Mouse (Mus musculus): ENCODE measurements around the gene Gcsh. TPM values are rescaled to one million over a fixed set of nuclear protein-coding genes. Genes with fewer than 3 reads are reported as not detected.

The Gcsh gene
- total and polyA plus RNA-seq, 3 experiments: 34.8 to 55.1 (median 51.2) TPM

- WGBS: 87% methylated on average over 6 of the region's 6 CpGs
- Histone ChIP-seq H3K4me3 (no peak overlapping the region), H3K27ac (no peak overlapping the region), H3K4me1 (ENCODE audit: control insufficient read depth, insufficient read depth, low read length) (no peaks in the 10 kb centered on the region), H3K27me3 (ENCODE audit: control insufficient read depth, insufficient read depth, low read length) (no peaks in the 10 kb centered on the region), H3K36me3 (ENCODE audit: control insufficient read depth, insufficient read depth, low read length) (no peaks in the 10 kb centered on the region), H3K9ac (ENCODE audit: low read depth, low read length) (no peak overlapping the region), H3K79me2 (replicated peaks; ENCODE audit: control insufficient read depth, insufficient read depth, low read length) (no peaks in the 10 kb centered on the region)
- TF ChIP-seq POLR2A (IDR thresholded peaks at IDR 0.05; ENCODE audit: insufficient read depth, low read depth, low read length): no peak
- TF ChIP-seq CTCF (IDR thresholded peaks at IDR 0.05): no peak
- TF ChIP-seq EP300 (IDR thresholded peaks at IDR 0.05; ENCODE audit: insufficient read depth, low read depth, low read length): no peak
- intact Hi-C loops (cut with DNase I): no loop called here
- no peak for DNase-seq
Observed at GRCm38 (mm10) chr8:116969531-116969930, 23.8 kb downstream of the Gcsh start.

GRCm38 (mm10) chr8:116954415-116954814 is 38.9 kb downstream of the Gcsh start:
- DNase-seq: no peak
- Histone ChIP-seq H3K9ac (ENCODE audit: low read depth, low read length) (no peak overlapping the region), H3K36me3 (ENCODE audit: control insufficient read depth, insufficient read depth, low read length) (no peaks in the 10 kb centered on the region), H3K4me1 (ENCODE audit: control insufficient read depth, insufficient read depth, low read length) (no peaks in the 10 kb centered on the region), H3K27me3 (ENCODE audit: control insufficient read depth, insufficient read depth, low read length) (no peaks in the 10 kb centered on the region), H3K27ac (no peak overlapping the region), H3K4me3 (no peak overlapping the region), H3K79me2 (replicated peaks; ENCODE audit: control insufficient read depth, insufficient read depth, low read length) (no peaks in the 10 kb centered on the region)
- intact Hi-C loops (cut with DNase I): no loop called here
- WGBS: 91% methylated on average over 9 of the region's 9 CpGs
- TF ChIP-seq CTCF (IDR thresholded peaks at IDR 0.05) (no peak), POLR2A (IDR thresholded peaks at IDR 0.05; ENCODE audit: insufficient read depth, low read depth, low read length) (no peak), EP300 (IDR thresholded peaks at IDR 0.05; ENCODE audit: insufficient read depth, low read depth, low read length) (no peak)

GRCm38 (mm10) chr8:116952428-116952827 is 40.9 kb downstream of the Gcsh start:
- H3K36me3 ChIP-seq (ENCODE audit: control insufficient read depth, insufficient read depth, low read length): no peaks in the 10 kb centered on the region
- intact Hi-C loops (cut with DNase I): no loop called here
- H3K9ac ChIP-seq (ENCODE audit: low read depth, low read length): no peak overlapping the region
- DNase-seq: no peak
- TF ChIP-seq CTCF (IDR thresholded peaks at IDR 0.05) (no peak), EP300 (IDR thresholded peaks at IDR 0.05; ENCODE audit: insufficient read depth, low read depth, low read length) (no peak), POLR2A (IDR thresholded peaks at IDR 0.05; ENCODE audit: insufficient read depth, low read depth, low read length) (no peak)
- H3K4me1 ChIP-seq (ENCODE audit: control insufficient read depth, insufficient read depth, low read length): peaks cover under 1% of the 10 kb centered on the region; the same call in 1 of the 2 replicates
- H3K27ac ChIP-seq: no peak overlapping the region
- H3K79me2 ChIP-seq (replicated peaks; ENCODE audit: control insufficient read depth, insufficient read depth, low read length): peaks cover 2% of the 10 kb centered on the region; the same call in 1 of the 2 replicates
- 92% methylated on average over 8 of the region's 8 CpGs for WGBS
- H3K27me3 ChIP-seq (ENCODE audit: control insufficient read depth, insufficient read depth, low read length): no peaks in the 10 kb centered on the region
- H3K4me3 ChIP-seq: no peak overlapping the region

- intact Hi-C loops (cut with DNase I): no loop called here
- H3K36me3 ChIP-seq (ENCODE audit: control insufficient read depth, insufficient read depth, low read length): no peaks in the 10 kb centered on the region
- peaks cover 1% of the 10 kb centered on the region; the same call in 1 of the 2 replicates for H3K4me1 ChIP-seq (ENCODE audit: control insufficient read depth, insufficient read depth, low read length)
- H3K9ac ChIP-seq (ENCODE audit: low read depth, low read length): no peak overlapping the region
- H3K4me3 ChIP-seq: no peak overlapping the region
- WGBS: 52% methylated on average over 2 of the region's 2 CpGs
- peaks cover 2% of the 10 kb centered on the region; the same call in 1 of the 2 replicates for H3K79me2 ChIP-seq (replicated peaks; ENCODE audit: control insufficient read depth, insufficient read depth, low read length)
- no peak overlapping the region for H3K27ac ChIP-seq
- TF ChIP-seq POLR2A (IDR thresholded peaks at IDR 0.05; ENCODE audit: insufficient read depth, low read depth, low read length): no peak
- TF ChIP-seq CTCF (IDR thresholded peaks at IDR 0.05): no peak
- TF ChIP-seq EP300 (IDR thresholded peaks at IDR 0.05; ENCODE audit: insufficient read depth, low read depth, low read length): no peak
- H3K27me3 ChIP-seq (ENCODE audit: control insufficient read depth, insufficient read depth, low read length): no peaks in the 10 kb centered on the region
- no peak for DNase-seq
Observed at GRCm38 (mm10) chr8:116951778-116952177, 41.6 kb downstream of the Gcsh start.

GRCm38 (mm10) chr8:116951369-116951768 is 42.0 kb downstream of the Gcsh start:
- no peak for DNase-seq
- H3K27ac ChIP-seq: no peak overlapping the region
- no peaks in the 10 kb centered on the region for H3K27me3 ChIP-seq (ENCODE audit: control insufficient read depth, insufficient read depth, low read length)
- H3K9ac ChIP-seq (ENCODE audit: low read depth, low read length): no peak overlapping the region
- intact Hi-C loops (cut with DNase I): no loop called here
- peaks cover 2% of the 10 kb centered on the region; the same call in 1 of the 2 replicates for H3K79me2 ChIP-seq (replicated peaks; ENCODE audit: control insufficient read depth, insufficient read depth, low read length)
- H3K4me1 ChIP-seq (ENCODE audit: control insufficient read depth, insufficient read depth, low read length): peaks cover 1% of the 10 kb centered on the region; the same call in 1 of the 2 replicates
- no peaks in the 10 kb centered on the region for H3K36me3 ChIP-seq (ENCODE audit: control insufficient read depth, insufficient read depth, low read length)
- no peak for TF ChIP-seq CTCF (IDR thresholded peaks at IDR 0.05)
- TF ChIP-seq EP300 (IDR thresholded peaks at IDR 0.05; ENCODE audit: insufficient read depth, low read depth, low read length): no peak
- TF ChIP-seq POLR2A (IDR thresholded peaks at IDR 0.05; ENCODE audit: insufficient read depth, low read depth, low read length): no peak
- no peak overlapping the region for H3K4me3 ChIP-seq
- 30% methylated on average over 5 of the region's 5 CpGs for WGBS

- DNase-seq: no peak
- Histone ChIP-seq H3K27me3 (ENCODE audit: control insufficient read depth, insufficient read depth, low read length) (no peaks in the 10 kb centered on the region), H3K27ac (no peak overlapping the region), H3K36me3 (ENCODE audit: control insufficient read depth, insufficient read depth, low read length) (no peaks in the 10 kb centered on the region), H3K4me3 (no peak overlapping the region), H3K9ac (ENCODE audit: low read depth, low read length) (no peak overlapping the region), H3K4me1 (ENCODE audit: control insufficient read depth, insufficient read depth, low read length) (peaks cover 8% of the 10 kb centered on the region), H3K79me2 (replicated peaks; ENCODE audit: control insufficient read depth, insufficient read depth, low read length) (peaks cover 4% of the 10 kb centered on the region)
- intact Hi-C loops (cut with DNase I): no loop called here
- 62% methylated on average over 7 of the region's 7 CpGs for WGBS
- TF ChIP-seq CTCF (IDR thresholded peaks at IDR 0.05) (no peak), EP300 (IDR thresholded peaks at IDR 0.05; ENCODE audit: insufficient read depth, low read depth, low read length) (no peak), POLR2A (IDR thresholded peaks at IDR 0.05; ENCODE audit: insufficient read depth, low read depth, low read length) (no peak)
Observed at GRCm38 (mm10) chr8:116947589-116947988, 45.7 kb downstream of the Gcsh start.
